Mouse (Mus musculus) E14TG2a.4 (cell line): ENCODE measurements at regions not wholly inside any gene's neighbourhood (a gene's known extent, or its start where the extent isn't known, plus 50 kb on each side); places are given as distances from the start of the nearest gene placed in this dataset.

ENCODE experiments used
- CTCF ChIP-seq: conservative IDR thresholded peaks from 2 replicates; pipeline ENCODE4 v1.5.1; 2014; ENCODE audit warnings: low read length
- POU5F1 ChIP-seq: IDR thresholded peaks from 2 replicates; pipeline ENCODE4 v1.6.1; 2014; ENCODE audit warnings: low read length, borderline replicate concordance

GRCm38 (mm10) chr12:45670874-45671553, 596.5 kb upstream of the Stxbp6 start:
- TF ChIP-seq CTCF (no peak), POU5F1 (no peak)
